Mouse (Mus musculus): Measurements from ENCODE around the gene Rrh.
"Not testable (repeated sequence)": the region's sequence is repeated elsewhere in the genome, so short reads cannot be mapped to it uniquely, and the experiment has no call there.

Gene Rrh

DNA sequence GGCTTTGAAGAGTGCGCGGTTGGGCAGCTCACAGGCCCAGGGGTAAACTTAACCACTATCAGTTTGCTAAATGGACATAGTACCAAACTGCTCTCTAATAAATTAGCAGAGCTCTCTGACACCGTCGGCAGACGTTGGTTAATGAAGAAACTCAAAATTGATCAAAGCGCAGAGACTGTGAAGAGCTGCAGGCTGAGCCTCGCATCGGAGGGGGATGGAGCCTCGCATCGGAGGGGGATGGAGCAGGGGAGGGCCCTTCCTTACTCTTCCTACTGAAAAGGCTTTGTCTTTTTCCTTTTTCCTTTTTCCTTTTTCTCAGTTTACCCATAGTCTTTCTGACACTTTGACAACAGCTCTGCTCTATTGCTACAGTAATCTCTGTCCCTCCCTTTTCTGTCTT is 41.0 kb downstream of the Rrh start:
- DNase-seq, result no peak

DNA sequence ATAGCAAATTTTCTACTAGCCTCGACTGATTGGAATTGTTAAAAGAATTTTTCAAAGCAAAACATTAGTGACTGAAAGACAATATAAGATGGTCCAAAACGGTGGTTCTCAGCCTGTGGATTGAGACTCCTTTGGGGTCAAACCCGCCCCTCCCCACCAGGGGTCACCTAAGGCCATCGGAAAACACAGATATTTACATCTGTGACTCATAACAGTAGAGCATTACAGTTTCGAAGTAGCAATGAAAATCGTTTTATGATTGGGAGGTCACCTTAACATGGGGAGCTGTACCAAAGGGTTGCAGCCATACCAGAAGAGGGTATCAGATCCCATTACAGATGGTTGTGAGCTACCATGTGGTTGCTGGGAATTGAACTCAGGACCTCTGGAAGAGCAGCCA is 51.2 kb downstream of the Rrh start:
- no peak for DNase-seq

- DNase-seq, result no peak
These were observed 55.2 kb downstream of the Rrh start for GRCm38 (mm10) chr3:129766971-129767794.

- DNase-seq, result no peak
These were observed 56.3 kb downstream of the Rrh start for GRCm38 (mm10) chr3:129766106-129766505.

DNA sequence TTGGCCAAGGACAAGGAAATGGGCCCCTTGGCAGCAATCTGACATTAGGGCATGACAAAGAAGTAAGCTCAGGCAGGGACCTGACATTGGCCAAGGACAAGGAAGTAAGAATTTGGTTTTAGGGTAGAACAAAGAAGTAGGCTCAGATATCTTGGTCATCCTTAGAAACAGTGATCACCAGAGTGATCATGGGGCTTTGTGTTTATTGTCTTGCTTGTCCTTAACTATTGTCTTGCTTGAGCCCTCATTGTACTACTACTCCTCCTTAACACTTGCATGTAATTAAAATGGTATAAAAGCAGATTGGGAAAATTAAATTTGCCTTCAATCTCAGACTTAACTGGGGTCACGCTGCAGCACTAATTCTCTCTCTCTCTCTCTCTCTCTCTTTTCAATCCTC is 64.8 kb downstream of the Rrh start:
- DNase-seq, result not testable (repeated sequence)

GRCm38 (mm10) chr3:129754650-129755604 is 67.5 kb downstream of the Rrh start, which contains the start of gene Egf:
Gene Egf, minus strand, starts transcription at chr3:129755316.
- peak; percentile 30 for DNase-seq

Measured in embryo, embryonic 11 days (tissue).